Mouse (Mus musculus) midbrain, embryonic 11.5 days (tissue): Measurements from ENCODE around the gene Rbfox1. TPM values are rescaled to one million over a fixed set of nuclear protein-coding genes. Genes with fewer than 3 reads are reported as not detected.

Experiments used
- ATAC-seq: fragments of 200-750 bp; cut with Nextera tagmentation; 2 replicates; pipeline ENCODE4 v1.8.0; 2017; ENCODE audit warnings: moderate TSS enrichment, moderate library complexity; ENCODE audit not compliant: low FRiP score
- DNase-seq: peaks from one replicate; pipeline ENCODE4 v3.0.0; 2015; ENCODE audit warnings: low spot score; ENCODE audit errors: missing footprints
- H3K27ac ChIP-seq: fragments of 300-500 bp; sonication (generic); 2 replicates; pipeline ENCODE4 v1.5.1; 2014; ENCODE audit warnings: low read depth, low read length
- H3K27me3 ChIP-seq: fragments of 300-500 bp; sonication (generic); 2 replicates; pipeline ENCODE4 v1.6.1; 2014; ENCODE audit warnings: mild to moderate bottlenecking, low read length, moderate library complexity, mixed read lengths; ENCODE audit not compliant: control insufficient read depth, insufficient read depth
- H3K36me3 ChIP-seq: fragments of 300-500 bp; sonication (generic); 2 replicates; pipeline ENCODE4 v1.6.1; 2014; ENCODE audit warnings: mild to moderate bottlenecking, low read length, moderate library complexity, mixed read lengths; ENCODE audit not compliant: control insufficient read depth, insufficient read depth
- H3K4me1 ChIP-seq: fragments of 300-500 bp; sonication (generic); 2 replicates; pipeline ENCODE4 v1.6.1; 2014; ENCODE audit warnings: low read length; ENCODE audit not compliant: control insufficient read depth, insufficient read depth
- H3K4me2 ChIP-seq: fragments of 300-500 bp; sonication (generic); 2 replicates; pipeline ENCODE4 v1.6.1; 2014; ENCODE audit warnings: mild to moderate bottlenecking, moderate library complexity
- H3K4me3 ChIP-seq: fragments of 300-500 bp; sonication (generic); 2 replicates; pipeline ENCODE4 v1.5.1; 2014; ENCODE audit warnings: low read depth, low read length
- H3K9ac ChIP-seq: fragments of 300-500 bp; sonication (generic); 2 replicates; pipeline ENCODE4 v1.6.1; 2014; ENCODE audit warnings: low read length
- H3K9me3 ChIP-seq: fragments of 300-500 bp; sonication (generic); 2 replicates; pipeline ENCODE4 v1.6.1; 2016; ENCODE audit warnings: low read length; ENCODE audit not compliant: control insufficient read depth
- WGBS: fragments of 180-500 bp; shearing (Covaris S2); extraction: QIAGEN DNeasy Blood & Tissue Kit; methylation state at CpG from one replicate; pipeline ENCODE4 v1.1.7; 2014; 5-methylcytosine and 5-hydroxymethylcytosine counted together
- polyA plus RNA-seq: library from polyadenylated mRNA; unstranded; fragments of >200 nt; fragmentation: Nextera tagmentation; extraction: Ambion mirVana; gene quantifications from 2 replicates; pipeline ENCODE4 v1.2.1, GENCODE M21; 2014

The Rbfox1 gene
- polyA plus RNA-seq, 1 experiment from 2014 or later, result 6.1 TPM

DNA sequence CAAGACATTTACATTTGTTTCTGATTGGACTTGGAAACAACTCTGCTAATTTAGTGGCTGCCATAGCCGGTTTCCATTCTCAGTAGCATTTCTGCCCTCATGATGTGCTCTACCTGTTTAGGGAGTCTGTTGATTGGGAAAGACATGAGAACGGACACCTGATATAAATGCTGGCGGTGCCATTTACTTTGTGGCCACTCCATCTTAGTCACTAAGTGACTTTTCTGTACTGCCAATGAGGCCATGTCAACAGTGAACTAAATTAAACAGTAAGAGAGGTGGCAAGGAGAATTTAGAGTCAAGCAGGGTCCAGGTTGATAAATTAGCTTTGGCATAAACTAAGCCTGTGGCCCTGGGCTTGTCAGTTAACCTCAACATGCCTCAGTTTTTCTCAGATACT is 1191.6 kb downstream of the Rbfox1 start:
- no peaks in the 10 kb centered on the region for H3K36me3 ChIP-seq
- ATAC-seq (no peak), DNase-seq (no peak)
- no peak overlapping the region for H3K27ac ChIP-seq
- 0 out of 2 replicates have a peak, but pooled peaks cover 2% of the 10 kb centered on the region for H3K4me1 ChIP-seq
- no peaks in the 10 kb centered on the region for H3K27me3 ChIP-seq
- H3K9ac ChIP-seq, result no peak overlapping the region
- H3K4me2 ChIP-seq, result no peak overlapping the region
- no peaks in the 10 kb centered on the region for H3K9me3 ChIP-seq
- no peak overlapping the region for H3K4me3 ChIP-seq
- WGBS, result 90% methylated on average over 3 of the region's 3 CpGs

DNA sequence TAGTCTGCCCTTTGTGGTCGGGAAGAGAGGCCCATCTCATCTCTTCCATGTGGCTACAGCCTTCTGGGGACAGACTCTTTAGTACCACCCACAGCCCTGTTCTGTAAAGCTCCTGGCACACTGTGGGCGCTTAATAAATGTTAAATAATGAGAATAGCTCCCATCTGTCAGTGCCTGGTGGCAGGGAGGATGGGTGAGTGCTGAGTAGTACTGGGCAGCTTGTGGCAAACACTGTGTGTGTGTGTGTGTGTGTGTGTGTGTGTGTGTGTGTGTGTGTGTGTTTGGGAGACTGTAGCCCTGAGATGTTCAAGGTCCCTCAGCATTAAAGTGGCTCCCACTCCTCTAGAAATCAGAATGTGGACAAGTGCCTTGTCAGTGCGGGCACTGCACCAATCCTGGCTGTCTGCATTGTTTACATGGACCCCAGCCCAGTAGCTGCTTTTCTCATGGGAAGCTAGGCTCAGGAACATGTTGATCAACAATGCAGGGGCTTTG is 1196.0 kb downstream of the Rbfox1 start:
- no peak for ATAC-seq
- H3K4me3 ChIP-seq, result no peak overlapping the region
- no peak overlapping the region for H3K9ac ChIP-seq
- H3K4me2 ChIP-seq, result no peak overlapping the region
- no peak for DNase-seq
- no peaks in the 10 kb centered on the region for H3K27me3 ChIP-seq
- 0 out of 2 replicates have a peak, but pooled peaks cover 2% of the 10 kb centered on the region for H3K4me1 ChIP-seq
- WGBS, result 73% methylated on average over 3 of the region's 3 CpGs
- H3K36me3 ChIP-seq, result no peaks in the 10 kb centered on the region
- H3K9me3 ChIP-seq, result no peaks in the 10 kb centered on the region
- H3K27ac ChIP-seq, result no peak overlapping the region

DNA sequence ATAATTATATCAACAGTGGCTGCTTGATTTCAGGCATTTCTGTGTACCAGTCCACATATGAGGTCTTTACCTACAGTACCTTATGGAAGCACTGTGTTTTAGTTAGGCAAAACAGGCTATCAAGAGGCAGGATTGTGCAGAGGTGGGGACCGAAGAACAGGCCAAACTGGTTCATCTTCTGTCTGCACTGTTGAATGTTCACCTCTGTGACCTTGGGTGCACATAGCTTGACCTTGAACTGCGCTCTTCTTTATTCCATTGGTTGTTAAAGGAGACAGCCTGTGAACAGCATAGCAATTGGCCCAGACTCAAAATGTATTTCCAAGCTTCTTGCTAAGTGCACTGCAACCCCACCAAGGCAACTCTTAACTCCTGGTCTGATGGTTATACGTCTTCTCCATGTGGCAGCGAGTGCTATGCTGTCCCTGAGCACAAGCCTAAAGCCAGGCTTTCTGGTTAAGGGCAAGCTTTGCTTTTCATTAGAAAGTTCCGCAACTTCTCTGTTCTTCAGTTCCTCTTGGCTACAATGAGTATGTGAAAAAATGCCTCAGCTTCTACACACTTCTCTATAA is 1196.6 kb downstream of the Rbfox1 start:
- 87% methylated on average over 5 of the region's 5 CpGs for WGBS
- DNase-seq, result peak; percentile 10
- Histone ChIP-seq H3K4me1 (0 out of 2 replicates have a peak, but pooled peaks cover 2% of the 10 kb centered on the region), H3K4me2 (no peak overlapping the region), H3K27me3 (no peaks in the 10 kb centered on the region), H3K27ac (no peak overlapping the region), H3K9ac (no peak overlapping the region), H3K36me3 (no peaks in the 10 kb centered on the region), H3K4me3 (no peak overlapping the region), H3K9me3 (no peaks in the 10 kb centered on the region)
- ATAC-seq, result no peak

DNA sequence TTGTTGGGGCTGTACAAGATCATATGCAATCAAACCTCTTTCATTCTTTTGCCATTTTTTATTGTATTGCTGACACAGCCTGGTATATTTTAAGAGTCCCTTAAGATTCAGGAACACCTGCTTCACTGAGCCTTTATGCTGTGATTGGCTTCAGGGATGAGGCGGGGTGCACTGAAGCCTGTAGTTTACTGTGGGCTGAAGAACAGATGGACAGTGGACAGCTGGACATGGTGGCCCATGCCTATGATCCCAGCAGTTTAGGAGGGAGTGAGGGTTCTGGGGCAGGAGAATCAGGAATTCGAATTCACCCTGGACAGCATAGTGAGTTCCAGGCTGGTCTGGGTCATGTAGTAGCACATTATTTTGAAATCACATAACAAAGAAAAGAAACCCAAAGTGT is 1198.8 kb downstream of the Rbfox1 start:
- H3K4me3 ChIP-seq, result no peak overlapping the region
- H3K9me3 ChIP-seq, result no peaks in the 10 kb centered on the region
- no peak overlapping the region for H3K4me2 ChIP-seq
- 0 out of 2 replicates have a peak, but pooled peaks cover 2% of the 10 kb centered on the region for H3K4me1 ChIP-seq
- no peak for ATAC-seq
- 87% methylated on average over 2 of the region's 2 CpGs for WGBS
- H3K36me3 ChIP-seq, result no peaks in the 10 kb centered on the region
- no peak overlapping the region for H3K27ac ChIP-seq
- no peak overlapping the region for H3K9ac ChIP-seq
- peak; percentile 23 for DNase-seq
- H3K27me3 ChIP-seq, result no peaks in the 10 kb centered on the region

DNA sequence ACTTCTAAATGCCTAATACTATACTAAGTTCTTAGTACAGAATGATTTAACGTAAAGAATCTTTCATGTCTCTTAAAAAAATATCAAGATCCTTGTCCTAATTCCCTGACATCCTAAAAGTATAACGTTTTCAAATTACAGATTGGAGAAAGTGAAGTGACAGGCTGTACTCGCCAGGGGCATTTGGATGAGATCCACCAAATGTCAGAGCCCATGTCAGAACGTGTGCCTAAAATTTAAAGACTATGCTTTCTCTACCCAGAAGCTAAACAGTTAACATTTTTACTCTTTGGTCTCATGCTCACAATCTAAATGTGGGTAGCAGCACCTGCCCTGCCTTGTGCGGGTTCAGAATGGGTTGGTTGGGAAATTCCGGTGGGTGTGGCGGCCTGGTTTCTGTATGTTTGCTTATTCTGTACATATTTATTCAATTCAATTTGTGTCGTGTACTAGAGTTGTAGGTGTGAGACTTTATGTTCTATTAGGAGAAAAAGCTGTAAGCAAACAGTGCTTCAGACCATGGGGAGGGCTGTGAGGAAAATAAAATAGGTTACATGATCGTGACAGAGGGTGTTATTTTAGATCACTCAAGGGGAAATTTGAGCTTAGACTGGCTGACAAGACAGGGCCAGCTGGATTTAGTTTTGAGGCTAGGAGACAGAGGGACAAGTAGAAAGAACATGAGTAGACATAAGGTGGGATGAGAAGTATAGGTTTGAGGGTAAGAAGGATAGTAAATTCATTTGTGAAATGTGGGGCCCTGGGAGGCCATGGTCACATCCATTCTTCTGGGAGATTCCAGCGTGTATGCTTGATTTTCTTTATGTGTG is 1203.7 kb downstream of the Rbfox1 start:
- Histone ChIP-seq H3K27me3 (no peaks in the 10 kb centered on the region), H3K4me3 (no peak overlapping the region), H3K27ac (no peak overlapping the region), H3K36me3 (no peaks in the 10 kb centered on the region), H3K4me1 (no peaks in the 10 kb centered on the region), H3K9ac (no peak overlapping the region), H3K9me3 (no peaks in the 10 kb centered on the region), H3K4me2 (no peak overlapping the region)
- WGBS, result 87% methylated on average over 10 of the region's 10 CpGs
- ATAC-seq, result no peak
- no peak for DNase-seq

DNA sequence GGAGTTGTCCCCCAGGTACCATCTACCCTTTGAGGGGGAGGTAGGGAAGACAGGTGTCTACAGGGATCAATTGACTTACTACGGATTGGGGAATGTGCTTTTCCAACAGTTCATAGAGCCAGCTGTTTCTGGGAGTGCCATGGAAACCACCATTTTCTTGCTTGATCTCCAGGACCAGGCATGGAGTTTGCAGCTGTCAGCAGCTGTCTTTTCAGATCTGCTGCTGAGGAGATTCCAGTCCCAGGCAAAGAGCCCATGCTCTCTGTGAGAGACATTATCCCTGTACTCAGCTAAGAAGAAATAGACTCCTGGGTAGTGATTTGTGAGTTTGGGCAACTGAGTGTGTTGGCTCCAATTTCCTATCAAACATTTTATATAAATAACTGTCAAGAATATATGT is 1204.3 kb downstream of the Rbfox1 start:
- DNase-seq (no peak), ATAC-seq (no peak)
- Histone ChIP-seq H3K4me2 (no peak overlapping the region), H3K27me3 (no peaks in the 10 kb centered on the region), H3K27ac (no peak overlapping the region), H3K9ac (no peak overlapping the region), H3K4me1 (no peaks in the 10 kb centered on the region), H3K4me3 (no peak overlapping the region), H3K9me3 (no peaks in the 10 kb centered on the region), H3K36me3 (no peaks in the 10 kb centered on the region)
- WGBS, result 78% methylated on average over 1 of the region's 1 CpGs

DNA sequence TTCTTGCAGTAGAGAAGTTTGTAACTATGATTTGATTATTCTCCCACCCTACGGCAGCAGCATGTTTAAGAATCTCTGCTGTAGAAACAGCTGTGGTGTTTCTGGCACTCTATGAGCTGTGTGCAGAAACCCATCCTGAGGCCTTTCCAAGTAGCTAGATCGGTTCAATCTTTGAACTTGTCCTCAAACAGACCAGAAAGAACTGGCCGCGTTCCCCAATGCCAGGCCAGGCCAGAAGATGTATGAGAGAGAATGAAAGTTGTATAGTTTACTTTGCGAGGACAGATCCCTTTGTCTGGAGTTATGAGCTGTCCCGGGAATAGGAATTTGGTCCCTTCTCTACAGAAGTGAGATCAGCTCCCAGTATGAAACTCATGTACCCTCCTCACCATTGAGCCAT is 1205.0 kb downstream of the Rbfox1 start:
- DNase-seq (no peak), ATAC-seq (no peak)
- no peak overlapping the region for H3K4me3 ChIP-seq
- no peak overlapping the region for H3K9ac ChIP-seq
- H3K36me3 ChIP-seq, result no peaks in the 10 kb centered on the region
- no peaks in the 10 kb centered on the region for H3K9me3 ChIP-seq
- no peaks in the 10 kb centered on the region for H3K4me1 ChIP-seq
- no peaks in the 10 kb centered on the region for H3K27me3 ChIP-seq
- no peak overlapping the region for H3K27ac ChIP-seq
- no peak overlapping the region for H3K4me2 ChIP-seq
- WGBS, result 91% methylated on average over 6 of the region's 6 CpGs

DNA sequence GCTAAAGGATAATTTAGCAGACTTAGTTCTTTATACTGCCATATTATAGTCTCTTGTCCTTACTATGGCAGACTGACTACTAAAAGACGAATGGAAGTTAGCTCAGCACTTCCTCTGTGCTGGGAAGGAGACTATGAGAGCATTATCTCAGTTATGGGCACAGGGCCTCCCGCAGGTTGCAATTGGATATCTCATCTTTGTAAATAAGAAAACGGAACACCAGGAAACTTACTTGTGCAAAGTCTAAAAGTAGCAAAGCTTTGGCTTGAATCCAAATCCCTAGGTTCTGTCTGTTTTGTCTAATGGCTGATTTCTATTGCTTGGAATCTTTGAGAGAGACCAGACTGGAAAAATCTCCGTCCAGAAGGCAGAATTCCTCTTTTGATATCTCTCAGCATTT is 1207.7 kb downstream of the Rbfox1 start:
- Histone ChIP-seq H3K4me2 (no peak overlapping the region), H3K4me1 (no peaks in the 10 kb centered on the region), H3K27ac (no peak overlapping the region), H3K4me3 (no peak overlapping the region), H3K36me3 (no peaks in the 10 kb centered on the region), H3K9me3 (no peaks in the 10 kb centered on the region), H3K9ac (no peak overlapping the region), H3K27me3 (no peaks in the 10 kb centered on the region)
- 83% methylated on average over 4 of the region's 4 CpGs for WGBS
- no peak for DNase-seq
- no peak for ATAC-seq

DNA sequence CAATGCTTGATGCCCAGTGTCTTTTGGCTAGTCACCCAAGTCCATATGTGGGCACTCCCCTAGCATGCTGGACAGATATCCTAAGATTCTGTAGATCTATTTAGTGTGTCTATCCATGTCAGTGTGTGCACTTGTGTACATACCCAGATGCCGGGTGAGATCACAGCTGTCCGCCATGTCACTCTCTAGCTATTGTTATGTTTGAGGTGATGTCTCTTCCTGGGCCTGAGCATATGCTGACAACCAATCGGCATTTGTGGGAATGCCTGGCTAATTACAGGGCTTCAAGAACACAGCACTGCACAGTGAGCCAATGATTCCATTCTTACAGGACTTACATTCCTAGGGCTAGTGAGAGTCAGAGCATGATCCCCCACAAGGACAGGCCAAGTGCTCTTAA is 1208.5 kb downstream of the Rbfox1 start:
- Histone ChIP-seq H3K4me2 (no peak overlapping the region), H3K27ac (no peak overlapping the region), H3K27me3 (no peaks in the 10 kb centered on the region), H3K9me3 (no peaks in the 10 kb centered on the region), H3K4me3 (no peak overlapping the region), H3K9ac (no peak overlapping the region), H3K36me3 (no peaks in the 10 kb centered on the region), H3K4me1 (no peaks in the 10 kb centered on the region)
- WGBS, result 94% methylated on average over 3 of the region's 3 CpGs
- DNase-seq (peak; percentile 60), ATAC-seq (no peak)
